Mouse (Mus musculus) bone marrow macrophage, adult 2 months (primary cell): Measurements from ENCODE around the gene Syt6. TPM values are rescaled to one million over a fixed set of nuclear protein-coding genes. Genes with fewer than 3 reads are reported as not detected.

Experiments used
- H3K27ac ChIP-seq: 2 replicates; pipeline ENCODE4 v1.5.1; 2012; ENCODE audit warnings: low read depth, low read length; ENCODE audit not compliant: insufficient read depth
- H3K4me1 ChIP-seq: 2 replicates; pipeline ENCODE4 v1.6.1; 2012; ENCODE audit warnings: low read length; ENCODE audit not compliant: control insufficient read depth, insufficient read depth
- H3K4me3 ChIP-seq: 2 replicates; pipeline ENCODE4 v1.5.1; 2012; ENCODE audit warnings: mild to moderate bottlenecking, low read length, moderate library complexity; ENCODE audit not compliant: insufficient read depth
- CTCF ChIP-seq: IDR thresholded peaks from 2 replicates; pipeline ENCODE4 v1.5.1; 2012; ENCODE audit warnings: low read depth, mild to moderate bottlenecking, low read length, moderate library complexity
- POLR2A ChIP-seq: IDR thresholded peaks from 2 replicates; pipeline ENCODE4 v1.6.1; 2012; ENCODE audit warnings: mild to moderate bottlenecking, low read depth, low read length, borderline replicate concordance
- polyA plus RNA-seq: library from polyadenylated mRNA; stranded (reverse); fragments of >200 nt; gene quantifications from 2 replicates; pipeline ENCODE4 v1.2.4, GENCODE M21; 2012; ENCODE audit not compliant: missing spikeins, insufficient read depth, insufficient read length

Syt6 gene
- polyA plus RNA-seq, 1 experiment, result not detected

DNA sequence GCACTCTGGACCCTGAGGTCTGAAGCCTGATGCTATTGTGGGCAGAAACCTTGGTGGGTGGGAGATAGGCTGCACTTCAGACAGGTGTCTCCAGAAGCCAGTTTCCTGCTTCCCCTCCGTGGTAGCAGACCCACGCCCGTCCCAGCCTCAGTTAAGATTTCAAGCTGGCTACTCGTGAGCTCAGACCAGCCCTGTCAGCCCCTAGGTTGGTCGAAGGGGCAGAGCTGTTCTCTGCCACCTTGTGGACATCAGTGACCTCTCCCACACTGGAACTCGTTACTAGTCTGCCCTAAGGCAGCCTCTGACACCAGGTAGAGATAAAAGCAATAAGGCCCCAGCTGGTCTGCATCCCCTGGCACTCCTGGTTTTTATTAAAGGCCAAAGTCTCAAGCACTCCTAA is 42.0 kb downstream of the Syt6 start:
- Histone ChIP-seq H3K4me3 (no peak overlapping the region), H3K4me1 (0 out of 2 replicates have a peak, but pooled peaks cover 4% of the 10 kb centered on the region), H3K27ac (no peak overlapping the region)
- no peak for TF ChIP-seq POLR2A
- TF ChIP-seq CTCF, result no peak

- TF ChIP-seq CTCF, result no peak
- no peak for TF ChIP-seq POLR2A
- H3K4me1 ChIP-seq, result peaks cover 2% of the 10 kb centered on the region; the same call in 1 of the 2 replicates
- no peak overlapping the region for H3K27ac ChIP-seq
- H3K4me3 ChIP-seq, result no peak overlapping the region
These were observed 45.1 kb downstream of the Syt6 start for GRCm38 (mm10) chr3:103620101-103620500.

GRCm38 (mm10) chr3:103623893-103624470 is 49.0 kb downstream of the Syt6 start:
- Histone ChIP-seq H3K4me1 (peaks cover 2% of the 10 kb centered on the region; the same call in 1 of the 2 replicates), H3K4me3 (no peak overlapping the region), H3K27ac (no peak overlapping the region)
- no peak for TF ChIP-seq CTCF
- TF ChIP-seq POLR2A, result no peak

DNA sequence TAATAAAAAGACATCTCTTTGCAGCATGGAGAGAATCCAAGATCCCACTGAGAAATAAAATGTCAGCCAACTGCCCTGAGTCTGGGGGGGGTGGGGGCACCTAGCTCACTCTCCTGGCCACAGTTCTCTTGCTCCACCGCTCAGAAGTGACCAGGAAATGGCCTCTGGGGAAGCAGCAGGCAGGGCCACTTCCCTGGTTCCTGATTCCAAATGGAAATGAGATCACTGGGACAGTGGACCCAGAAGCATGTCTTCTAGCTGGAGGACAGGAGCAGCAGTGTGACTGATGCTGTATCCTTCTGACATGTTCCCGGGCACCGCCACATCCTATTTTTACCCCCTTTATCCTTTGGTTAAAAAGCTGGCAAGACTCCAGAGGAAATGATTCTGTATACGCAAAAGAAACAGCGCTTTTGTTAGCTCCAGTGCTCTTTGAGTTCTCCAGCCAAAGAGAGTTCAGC is 49.6 kb downstream of the Syt6 start:
- peaks cover 2% of the 10 kb centered on the region; the same call in 1 of the 2 replicates for H3K4me1 ChIP-seq
- TF ChIP-seq POLR2A (no peak), CTCF (no peak)
- no peak overlapping the region for H3K27ac ChIP-seq
- no peak overlapping the region for H3K4me3 ChIP-seq

DNA sequence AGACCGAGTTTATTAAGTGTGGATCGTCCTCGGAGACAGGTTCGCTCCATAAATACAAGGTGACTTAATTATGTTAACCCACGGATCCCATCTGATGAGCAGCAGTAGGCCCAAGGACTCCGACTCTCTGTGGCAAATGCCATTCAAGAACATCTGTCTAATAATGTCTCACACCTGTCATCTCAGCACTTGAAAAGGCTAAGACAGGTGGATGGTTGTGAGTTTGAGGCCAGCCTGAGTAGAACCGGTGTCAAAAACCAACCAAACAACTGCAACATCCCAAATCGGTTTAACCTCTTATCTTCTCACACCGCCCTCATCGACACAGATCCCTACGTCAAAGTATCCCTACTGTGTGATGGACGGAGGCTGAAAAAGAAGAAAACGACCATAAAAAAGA is 50.1 kb downstream of the Syt6 start:
- H3K4me3 ChIP-seq, result no peak overlapping the region
- H3K27ac ChIP-seq, result no peak overlapping the region
- TF ChIP-seq CTCF (no peak), POLR2A (no peak)
- peaks cover 2% of the 10 kb centered on the region; the same call in 1 of the 2 replicates for H3K4me1 ChIP-seq

- TF ChIP-seq CTCF (no peak), POLR2A (no peak)
These were observed 51.5 kb downstream of the Syt6 start for GRCm38 (mm10) chr3:103626481-103626880.

DNA sequence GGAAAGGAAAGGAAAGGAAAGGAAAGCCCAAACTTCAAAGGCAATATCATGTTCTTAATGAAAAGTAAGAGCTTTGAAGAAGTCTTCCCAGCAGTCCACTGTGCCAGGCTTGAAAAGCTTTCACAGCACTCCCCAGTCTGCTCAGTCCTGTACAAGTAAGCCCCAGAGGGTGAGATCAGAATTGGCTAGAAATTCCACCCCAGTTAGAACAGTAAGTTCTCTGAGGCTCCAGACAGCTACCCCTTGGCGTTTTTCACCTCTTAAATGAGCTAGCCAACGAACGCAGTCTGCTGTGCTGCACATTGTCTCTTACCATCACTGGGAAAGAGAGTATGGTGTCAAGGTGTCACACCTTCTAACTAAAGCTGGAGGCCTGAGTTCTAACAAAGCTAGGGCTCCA is 52.6 kb downstream of the Syt6 start:
- Histone ChIP-seq H3K4me1 (peaks cover 2% of the 10 kb centered on the region; the same call in 1 of the 2 replicates), H3K27ac (no peak overlapping the region), H3K4me3 (no peak overlapping the region)
- TF ChIP-seq CTCF, result no peak
- no peak for TF ChIP-seq POLR2A

More at GRCm38 (mm10) chr3:103626481-103626880, 51.5 kb downstream of the Syt6 start:
- H3K4me1 ChIP-seq, result peaks cover 2% of the 10 kb centered on the region; the same call in 1 of the 2 replicates
- no peak overlapping the region for H3K4me3 ChIP-seq
- no peak overlapping the region for H3K27ac ChIP-seq

GRCm38 (mm10) chr3:103633124-103633523 is 58.1 kb downstream of the Syt6 start:
- Histone ChIP-seq H3K4me1 (peaks cover 6% of the 10 kb centered on the region), H3K4me3 (no peak overlapping the region), H3K27ac (no peak overlapping the region)
- TF ChIP-seq POLR2A (no peak), CTCF (no peak)

- Histone ChIP-seq H3K4me1 (peaks cover 6% of the 10 kb centered on the region), H3K27ac (no peak overlapping the region), H3K4me3 (no peak overlapping the region)
- no peak for TF ChIP-seq POLR2A
- no peak for TF ChIP-seq CTCF
These were observed 58.8 kb downstream of the Syt6 start for GRCm38 (mm10) chr3:103633831-103634230.

GRCm38 (mm10) chr3:103634256-103634655 is 59.2 kb downstream of the Syt6 start:
- H3K27ac ChIP-seq, result no peak overlapping the region
- TF ChIP-seq POLR2A, result no peak
- TF ChIP-seq CTCF, result no peak

More at GRCm38 (mm10) chr3:103634256-103634655, 59.2 kb downstream of the Syt6 start:
- H3K4me3 ChIP-seq, result no peak overlapping the region
- H3K4me1 ChIP-seq, result peaks cover 6% of the 10 kb centered on the region
